Mouse (Mus musculus) heart, embryonic 11.5 days (tissue): Measurements from ENCODE around the gene Tmod3. TPM values are rescaled to one million over a fixed set of nuclear protein-coding genes. Genes with fewer than 3 reads are reported as not detected.
A peak's percentile ranks its signal among the peaks of the same experiment; 100 is the strongest.

Experiments
- ATAC-seq: fragments of 200-750 bp; cut with Nextera tagmentation; replicated peaks from 2 replicates; pipeline ENCODE4 v1.8.0; 2017; ENCODE audit warnings: moderate library complexity; ENCODE audit not compliant: insufficient number of reproducible peaks, low FRiP score, low TSS enrichment
- H3K27ac ChIP-seq: fragments of 300-500 bp; sonication (generic); 2 replicates; pipeline ENCODE4 v1.5.1; 2014; ENCODE audit warnings: mild to moderate bottlenecking, low read depth, low read length
- H3K27me3 ChIP-seq: fragments of 300-500 bp; sonication (generic); 2 replicates; pipeline ENCODE4 v1.6.1; 2014; ENCODE audit warnings: mild to moderate bottlenecking, low read length, mixed read lengths; ENCODE audit not compliant: control insufficient read depth, insufficient read depth
- H3K36me3 ChIP-seq: fragments of 300-500 bp; sonication (generic); 2 replicates; pipeline ENCODE4 v1.6.1; 2014; ENCODE audit warnings: mild to moderate bottlenecking, low read length, moderate library complexity, mixed read lengths; ENCODE audit not compliant: control insufficient read depth, insufficient read depth
- H3K4me1 ChIP-seq: fragments of 300-500 bp; sonication (generic); 2 replicates; pipeline ENCODE4 v1.6.1; 2014; ENCODE audit warnings: low read length; ENCODE audit not compliant: control insufficient read depth, insufficient read depth
- H3K4me2 ChIP-seq: fragments of 300-500 bp; sonication (generic); 2 replicates; pipeline ENCODE4 v1.6.1; 2014; ENCODE audit warnings: mild to moderate bottlenecking, moderate library complexity
- H3K4me3 ChIP-seq: fragments of 300-500 bp; sonication (generic); 2 replicates; pipeline ENCODE4 v1.5.1; 2014; ENCODE audit warnings: low read depth, low read length
- H3K9ac ChIP-seq: fragments of 300-500 bp; sonication (generic); 2 replicates; pipeline ENCODE4 v1.6.1; 2014; ENCODE audit warnings: mild to moderate bottlenecking, low read depth, low read length, moderate library complexity
- H3K9me3 ChIP-seq: fragments of 300-500 bp; sonication (generic); replicated peaks from 2 replicates; pipeline ENCODE4 v1.6.1; 2016; ENCODE audit warnings: low read length; ENCODE audit not compliant: control insufficient read depth
- WGBS: fragments of 180-500 bp; shearing (Covaris S2); extraction: QIAGEN DNeasy Blood & Tissue Kit; methylation state at CpG from one replicate; pipeline ENCODE4 v1.1.7; 2014; ENCODE audit not compliant: insufficient replicate concordance; 5-methylcytosine and 5-hydroxymethylcytosine counted together
- polyA plus RNA-seq: library from polyadenylated mRNA; unstranded; fragments of >200 nt; fragmentation: Nextera tagmentation; extraction: Ambion mirVana; gene quantifications from 2 replicates; pipeline ENCODE4 v1.2.1, GENCODE M21; 2014

Gene Tmod3
- polyA plus RNA-seq, 1 experiment from 2014 or later, result 80.0 TPM

- Histone ChIP-seq H3K4me2 (no peak overlapping the region), H3K27me3 (no peaks in the 10 kb centered on the region), H3K9me3 (no peaks in the 10 kb centered on the region), H3K4me3 (no peak overlapping the region), H3K27ac (no peak overlapping the region), H3K36me3 (0 out of 2 replicates have a peak, but pooled peaks cover 4% of the 10 kb centered on the region), H3K9ac (no peak overlapping the region), H3K4me1 (no peaks in the 10 kb centered on the region)
- WGBS, result 65% methylated on average over 3 of the region's 3 CpGs
- ATAC-seq, result no peak
Observed at GRCm38 (mm10) chr9:75477212-75477611, 82.2 kb downstream of the Tmod3 start.

GRCm38 (mm10) chr9:75468297-75468696, 91.2 kb downstream of the Tmod3 start:
- H3K4me3 ChIP-seq, result no peak overlapping the region
- peaks cover 12% of the 10 kb centered on the region for H3K4me1 ChIP-seq
- H3K27ac ChIP-seq, result no peak overlapping the region
- H3K27me3 ChIP-seq, result no peaks in the 10 kb centered on the region
- no peaks in the 10 kb centered on the region for H3K9me3 ChIP-seq
- no peak overlapping the region for H3K9ac ChIP-seq
- peaks cover 18% of the 10 kb centered on the region; the same call in 1 of the 2 replicates for H3K36me3 ChIP-seq
- WGBS, result 72% methylated on average over 14 of the region's 14 CpGs
- ATAC-seq, result no peak
- H3K4me2 ChIP-seq, result no peak overlapping the region

GRCm38 (mm10) chr9:75467581-75467980, 91.9 kb downstream of the Tmod3 start:
- WGBS, result 92% methylated on average over 3 of the region's 3 CpGs

GRCm38 (mm10) chr9:75466641-75467040, 92.8 kb downstream of the Tmod3 start:
- Histone ChIP-seq H3K27me3 (no peaks in the 10 kb centered on the region), H3K4me3 (no peak overlapping the region), H3K4me2 (no peak overlapping the region), H3K36me3 (peaks cover 22% of the 10 kb centered on the region), H3K9me3 (no peaks in the 10 kb centered on the region), H3K27ac (no peak overlapping the region), H3K4me1 (peaks cover 12% of the 10 kb centered on the region), H3K9ac (no peak overlapping the region)
- no peak for ATAC-seq
- WGBS, result 93% methylated on average over 4 of the region's 4 CpGs

More at GRCm38 (mm10) chr9:75467581-75467980, 91.9 kb downstream of the Tmod3 start:
- H3K4me2 ChIP-seq, result no peak overlapping the region
- H3K9me3 ChIP-seq, result no peaks in the 10 kb centered on the region
- no peak overlapping the region for H3K9ac ChIP-seq
- H3K4me3 ChIP-seq, result no peak overlapping the region
- H3K36me3 ChIP-seq, result peaks cover 18% of the 10 kb centered on the region; the same call in 1 of the 2 replicates
- ATAC-seq, result no peak
- H3K4me1 ChIP-seq, result peaks cover 12% of the 10 kb centered on the region
- H3K27ac ChIP-seq, result no peak overlapping the region
- no peaks in the 10 kb centered on the region for H3K27me3 ChIP-seq

GRCm38 (mm10) chr9:75465856-75466255, 93.6 kb downstream of the Tmod3 start:
- H3K4me3 ChIP-seq, result no peak overlapping the region
- 71% methylated on average over 9 of the region's 9 CpGs for WGBS
- peaks cover 30% of the 10 kb centered on the region for H3K36me3 ChIP-seq
- H3K4me1 ChIP-seq, result peaks cover 12% of the 10 kb centered on the region
- H3K4me2 ChIP-seq, result no peak overlapping the region
- H3K27me3 ChIP-seq, result no peaks in the 10 kb centered on the region
- H3K9ac ChIP-seq, result no peak overlapping the region
- H3K9me3 ChIP-seq, result no peaks in the 10 kb centered on the region
- no peak for ATAC-seq
- no peak overlapping the region for H3K27ac ChIP-seq

- Histone ChIP-seq H3K27ac (peak overlapping the region; percentile 37; the same call in 1 of the 2 replicates), H3K4me3 (no peak overlapping the region), H3K9me3 (no peaks in the 10 kb centered on the region), H3K4me2 (no peak overlapping the region), H3K36me3 (peaks cover 43% of the 10 kb centered on the region), H3K9ac (no peak overlapping the region), H3K4me1 (peaks cover 12% of the 10 kb centered on the region), H3K27me3 (no peaks in the 10 kb centered on the region)
- ATAC-seq, result no peak
- WGBS, result 78% methylated on average over 8 of the region's 8 CpGs
Observed at GRCm38 (mm10) chr9:75463050-75463660, 96.3 kb downstream of the Tmod3 start.

GRCm38 (mm10) chr9:75455684-75456083, 103.8 kb downstream of the Tmod3 start:
- H3K36me3 ChIP-seq, result peaks cover 46% of the 10 kb centered on the region
- ATAC-seq, result no peak
- H3K9ac ChIP-seq, result no peak overlapping the region
- no peak overlapping the region for H3K27ac ChIP-seq
- no peaks in the 10 kb centered on the region for H3K9me3 ChIP-seq
- H3K4me3 ChIP-seq, result no peak overlapping the region
- H3K4me1 ChIP-seq, result no peaks in the 10 kb centered on the region
- H3K27me3 ChIP-seq, result no peaks in the 10 kb centered on the region
- no peak overlapping the region for H3K4me2 ChIP-seq
- 75% methylated on average over 10 of the region's 10 CpGs for WGBS

- H3K4me1 ChIP-seq, result no peaks in the 10 kb centered on the region
- H3K27me3 ChIP-seq, result no peaks in the 10 kb centered on the region
- H3K9me3 ChIP-seq, result no peaks in the 10 kb centered on the region
- H3K4me2 ChIP-seq, result no peak overlapping the region
- WGBS, result 87% methylated on average over 2 of the region's 2 CpGs
- no peak for ATAC-seq
- no peak overlapping the region for H3K27ac ChIP-seq
- H3K36me3 ChIP-seq, result peaks cover 48% of the 10 kb centered on the region
- H3K4me3 ChIP-seq, result no peak overlapping the region
- H3K9ac ChIP-seq, result no peak overlapping the region
Observed at GRCm38 (mm10) chr9:75453994-75454393, 105.5 kb downstream of the Tmod3 start.

GRCm38 (mm10) chr9:75448021-75448420, 111.4 kb downstream of the Tmod3 start:
- Histone ChIP-seq H3K4me1 (no peaks in the 10 kb centered on the region), H3K27ac (no peak overlapping the region), H3K27me3 (no peaks in the 10 kb centered on the region), H3K36me3 (peaks cover 25% of the 10 kb centered on the region), H3K4me2 (no peak overlapping the region), H3K9ac (no peak overlapping the region), H3K9me3 (no peaks in the 10 kb centered on the region), H3K4me3 (no peak overlapping the region)
- ATAC-seq, result no peak
- whole genome bisulfite sequencing, result 94% methylated on average over 3 of the region's 3 CpGs
